Mouse (Mus musculus) mouse embryonic stem cell (cell line): ENCODE measurements at regions not wholly inside any gene's neighbourhood (a gene's known extent, or its start where the extent isn't known, plus 50 kb on each side); places are given as distances from the start of the nearest gene placed in this dataset.
"Not testable (repeated sequence)": the region's sequence is repeated elsewhere in the genome, so short reads cannot be mapped to it uniquely, and the experiment has no call there.

Experiments
- in situ Hi-C, 2 experiments: fragments of 300-500 bp; cut with MboI; formaldehyde crosslinking; loops; 1 replicate in 1 of 2; 3 replicates in 1 of 2; pipeline ENCODE4 v1.14.3; 2019 to 2020; ENCODE audit warnings: low sequenced_read_pairs in 2 of 2, low pct_unique_long_range_greater_than_20kb in 1 of 2, mixed read lengths in 1 of 2; ENCODE audit not compliant: unreplicated experiment in 1 of 2

- in situ Hi-C loops: no loop called here
Observed at GRCm38 (mm10) chr6:101654351-101654750, 276.7 kb upstream of the Pdzrn3 start.

- in situ Hi-C loops: not testable (repeated sequence)
Observed at GRCm38 (mm10) chr6:101650348-101650747, 272.7 kb upstream of the Pdzrn3 start.

- in situ Hi-C loops: no loop called here
Observed at GRCm38 (mm10) chr6:101617295-101617694, 239.6 kb upstream of the Pdzrn3 start.

- in situ Hi-C loops: no loop called here
Observed at GRCm38 (mm10) chr6:101616776-101617175, 239.1 kb upstream of the Pdzrn3 start.

GRCm38 (mm10) chr6:101609015-101609414, 231.3 kb upstream of the Pdzrn3 start:
- in situ Hi-C loops: no loop called here

- in situ Hi-C loops: no loop called here
Observed at GRCm38 (mm10) chr6:101603083-101603482, 225.4 kb upstream of the Pdzrn3 start.

GRCm38 (mm10) chr6:101596995-101597394, 219.3 kb upstream of the Pdzrn3 start:
- in situ Hi-C loops: no loop called here

- in situ Hi-C loops: no loop called here
Observed at GRCm38 (mm10) chr6:101593782-101594641, 216.3 kb upstream of the Pdzrn3 start.

GRCm38 (mm10) chr6:101585871-101586270, 208.2 kb upstream of the Pdzrn3 start:
- in situ Hi-C loops: no loop called here

- in situ Hi-C loops: no loop called here
Observed at GRCm38 (mm10) chr6:101580824-101581223, 203.1 kb upstream of the Pdzrn3 start.

- in situ Hi-C loops: no loop called here
Observed at GRCm38 (mm10) chr6:101556096-101556495, 178.4 kb upstream of the Pdzrn3 start.

- in situ Hi-C loops: no loop called here
Observed at GRCm38 (mm10) chr6:101554965-101555604, 177.4 kb upstream of the Pdzrn3 start.

- in situ Hi-C loops: no loop called here
Observed at GRCm38 (mm10) chr6:101550501-101551268, 173.0 kb upstream of the Pdzrn3 start.

GRCm38 (mm10) chr6:101537581-101537980, 159.9 kb upstream of the Pdzrn3 start:
- in situ Hi-C loops: loop anchor here (25.0 kb wide), 2 partner anchors 275 to 650 kb away; no protein-coding TSS in a partner anchor

GRCm38 (mm10) chr6:101534214-101535052, 156.7 kb upstream of the Pdzrn3 start:
- in situ Hi-C loops: loop anchor here (5.0 to 25.0 kb wide), 3 partner anchors 267 to 647 kb away; no protein-coding TSS in a partner anchor

- in situ Hi-C loops: loop anchor here (5.0 to 25.0 kb wide), 3 partner anchors 265 to 645 kb away; no protein-coding TSS in a partner anchor
Observed at GRCm38 (mm10) chr6:101532436-101532835, 154.7 kb upstream of the Pdzrn3 start.

GRCm38 (mm10) chr6:101531914-101532313, 154.2 kb upstream of the Pdzrn3 start:
- in situ Hi-C loops: loop anchor here (5.0 to 25.0 kb wide), 3 partner anchors 265 to 645 kb away; no protein-coding TSS in a partner anchor

- in situ Hi-C loops: loop anchor here (25.0 kb wide), 2 partner anchors 263 to 638 kb away; no protein-coding TSS in a partner anchor
Observed at GRCm38 (mm10) chr6:101525129-101525528, 147.4 kb upstream of the Pdzrn3 start.
